Mouse (Mus musculus) lung, adult 2 months (tissue): Measurements from ENCODE around the gene Ostf1.
"Not testable (repeated sequence)": the region's sequence is repeated elsewhere in the genome, so short reads cannot be mapped to it uniquely, and the experiment has no call there.

Experiments
- CTCF ChIP-seq: fragments of 200-500 bp; IDR thresholded peaks from 2 replicates; pipeline ENCODE4 v1.5.1; 2011; ENCODE audit warnings: mild to moderate bottlenecking, low read length, control low read depth; ENCODE audit not compliant: insufficient read depth
- POLR2A ChIP-seq: fragments of 200-500 bp; IDR thresholded peaks from 2 replicates; pipeline ENCODE4 v1.6.1; 2011; ENCODE audit warnings: low read depth, mild to moderate bottlenecking, control low read depth, low read length, borderline replicate concordance; ENCODE audit errors: extremely low read depth

- TF ChIP-seq CTCF, POLR2A: not testable (repeated sequence)
These were observed 42.8 kb downstream of the Ostf1 start for GRCm38 (mm10) chr19:18588801-18589200.
